Mouse (Mus musculus) hindbrain, embryonic 13.5 days (tissue): Measurements from ENCODE around the gene Terf2ip. TPM values are rescaled to one million over a fixed set of nuclear protein-coding genes. Genes with fewer than 3 reads are reported as not detected.

Source experiments
- ATAC-seq: fragments of 200-750 bp; cut with Nextera tagmentation; 2 replicates; pipeline ENCODE4 v1.8.0; 2017; ENCODE audit warnings: moderate TSS enrichment; ENCODE audit not compliant: low FRiP score
- H3K27ac ChIP-seq: fragments of 300-500 bp; sonication (generic); 2 replicates; pipeline ENCODE4 v1.5.1; 2015; ENCODE audit warnings: inconsistent platforms, mild to moderate bottlenecking, moderate library complexity
- H3K27me3 ChIP-seq: fragments of 300-500 bp; sonication (generic); 2 replicates; pipeline ENCODE4 v1.6.1; 2015; ENCODE audit warnings: mild to moderate bottlenecking, inconsistent platforms
- H3K36me3 ChIP-seq: fragments of 300-500 bp; sonication (generic); 2 replicates; pipeline ENCODE4 v1.6.1; 2015; ENCODE audit warnings: mild to moderate bottlenecking, inconsistent platforms
- H3K4me1 ChIP-seq: fragments of 300-500 bp; sonication (generic); replicated peaks from 2 replicates; pipeline ENCODE4 v1.6.1; 2015; ENCODE audit warnings: inconsistent platforms
- H3K4me2 ChIP-seq: fragments of 300-500 bp; sonication (generic); 2 replicates; pipeline ENCODE4 v1.6.1; 2015; ENCODE audit warnings: inconsistent platforms, mild to moderate bottlenecking, moderate library complexity
- H3K4me3 ChIP-seq: fragments of 300-500 bp; sonication (generic); 2 replicates; pipeline ENCODE4 v1.5.1; 2015; ENCODE audit warnings: mild to moderate bottlenecking, inconsistent platforms
- H3K9ac ChIP-seq: fragments of 300-500 bp; sonication (generic); 2 replicates; pipeline ENCODE4 v1.6.1; 2015; ENCODE audit warnings: mild to moderate bottlenecking, inconsistent platforms
- H3K9me3 ChIP-seq: fragments of 300-500 bp; sonication (generic); 2 replicates; pipeline ENCODE4 v1.6.1; 2016; ENCODE audit warnings: inconsistent platforms
- WGBS: fragments of 180-500 bp; shearing (Covaris S2); methylation state at CpG from one replicate; pipeline ENCODE4 v1.1.7; 2015; 5-methylcytosine and 5-hydroxymethylcytosine counted together
- polyA plus RNA-seq: library from polyadenylated mRNA; unstranded; fragments of >200 nt; fragmentation: Nextera tagmentation; extraction: Ambion mirVana; gene quantifications from 2 replicates; pipeline ENCODE4 v1.2.1, GENCODE M21; 2015

Terf2ip gene
- 56.4 and 58.0 TPM in 2 replicates for polyA plus RNA-seq

GRCm38 (mm10) chr8:112010997-112011815 lies at the start of gene Terf2ip, which contains the start of gene Kars:
Gene Terf2ip (plus strand): TSS chr8:112011398.
Gene Kars (minus strand): TSS chr8:112011323.
- Histone ChIP-seq H3K9ac (peak within 1 kb of the TSS; percentile 97), H3K4me2 (peak within 1 kb of the TSS; percentile 83), H3K4me1 (peaks cover 29% of the 10 kb centered on the region), H3K36me3 (peaks cover 6% of the 10 kb centered on the region), H3K27me3 (no peaks in the 10 kb centered on the region), H3K27ac (peak within 1 kb of the TSS; percentile 89), H3K9me3 (no peaks in the 10 kb centered on the region), H3K4me3 (peak within 1 kb of the TSS; percentile 96)
- ATAC-seq, result peak; percentile 93
- WGBS, result under 1% methylated on average over 61 of the region's 61 CpGs

DNA sequence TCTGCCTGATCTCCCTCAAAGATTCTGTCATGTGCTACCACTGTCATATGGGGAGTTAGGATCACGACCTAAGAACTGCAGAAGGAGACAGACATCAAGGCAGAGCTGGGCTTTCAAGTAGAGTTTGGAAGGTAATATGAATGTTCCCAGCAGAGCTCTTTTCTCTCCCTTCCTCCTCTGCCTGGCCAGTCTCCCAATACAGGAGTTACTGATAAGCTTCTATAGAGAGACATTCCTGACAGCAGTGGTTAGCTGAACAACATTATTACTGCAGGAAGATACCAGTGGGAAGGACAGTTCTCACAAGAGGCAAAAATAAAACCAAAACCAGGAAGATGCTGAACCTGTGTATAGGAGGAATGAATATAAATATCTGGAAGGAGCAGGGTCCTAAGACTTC lies 48.6 kb upstream of the Terf2ip start:
- Histone ChIP-seq H3K36me3 (peaks cover 23% of the 10 kb centered on the region), H3K9ac (no peak overlapping the region), H3K27me3 (no peaks in the 10 kb centered on the region), H3K4me3 (no peak overlapping the region), H3K9me3 (no peaks in the 10 kb centered on the region), H3K27ac (no peak overlapping the region), H3K4me2 (no peak overlapping the region), H3K4me1 (peaks cover 2% of the 10 kb centered on the region; the same call in 1 of the 2 replicates)
- 89% methylated on average over 1 of the region's 1 CpGs for WGBS
- no peak for ATAC-seq

- H3K4me2 ChIP-seq, result no peak overlapping the region
- peaks cover 25% of the 10 kb centered on the region for H3K36me3 ChIP-seq
- 66% methylated on average over 10 of the region's 10 CpGs for WGBS
- peaks cover 2% of the 10 kb centered on the region; the same call in 1 of the 2 replicates for H3K4me1 ChIP-seq
- H3K27ac ChIP-seq, result no peak overlapping the region
- no peaks in the 10 kb centered on the region for H3K9me3 ChIP-seq
- no peak overlapping the region for H3K4me3 ChIP-seq
- ATAC-seq, result no peak
- H3K27me3 ChIP-seq, result no peaks in the 10 kb centered on the region
- H3K9ac ChIP-seq, result no peak overlapping the region
Observed at GRCm38 (mm10) chr8:111963091-111963490, 48.1 kb upstream of the Terf2ip start.

- Histone ChIP-seq H3K27me3 (no peaks in the 10 kb centered on the region), H3K9me3 (no peaks in the 10 kb centered on the region), H3K36me3 (peaks cover 23% of the 10 kb centered on the region), H3K4me1 (peaks cover 2% of the 10 kb centered on the region; the same call in 1 of the 2 replicates), H3K9ac (no peak overlapping the region), H3K4me2 (no peak overlapping the region), H3K4me3 (no peak overlapping the region), H3K27ac (no peak overlapping the region)
- no peak for ATAC-seq
- 74% methylated on average over 4 of the region's 4 CpGs for WGBS
Observed at GRCm38 (mm10) chr8:111963546-111963945, 47.7 kb upstream of the Terf2ip start.

DNA sequence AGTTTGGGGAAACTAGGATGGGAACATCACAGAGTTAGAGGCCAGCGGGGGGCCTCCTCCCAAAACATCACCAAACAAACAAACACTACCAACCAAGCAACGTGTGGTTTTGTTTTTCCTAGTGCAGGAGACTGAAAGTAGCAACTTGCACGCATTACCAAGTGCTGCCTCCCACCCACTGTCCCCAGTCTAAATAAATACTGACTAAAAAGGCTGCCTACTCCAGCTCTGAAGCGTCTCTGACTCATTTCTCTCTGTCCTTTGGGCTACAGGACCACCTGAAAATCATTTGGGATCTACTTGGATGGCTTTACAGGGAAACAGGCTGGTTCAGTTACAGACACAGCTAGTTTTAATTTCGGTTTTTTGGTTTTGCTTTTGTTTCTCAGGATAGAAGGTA lies 46.8 kb upstream of the Terf2ip start:
- Histone ChIP-seq H3K27me3 (no peaks in the 10 kb centered on the region), H3K4me3 (no peak overlapping the region), H3K9ac (no peak overlapping the region), H3K4me2 (no peak overlapping the region), H3K27ac (no peak overlapping the region), H3K4me1 (peaks cover 2% of the 10 kb centered on the region; the same call in 1 of the 2 replicates), H3K9me3 (no peaks in the 10 kb centered on the region), H3K36me3 (peaks cover 20% of the 10 kb centered on the region)
- no peak for ATAC-seq
- 71% methylated on average over 5 of the region's 5 CpGs for WGBS

- H3K27me3 ChIP-seq, result no peaks in the 10 kb centered on the region
Observed at GRCm38 (mm10) chr8:111964849-111965561, 46.2 kb upstream of the Terf2ip start.

GRCm38 (mm10) chr8:111967246-111967870 lies 43.8 kb upstream of the Terf2ip start:
- Histone ChIP-seq H3K4me1 (peaks cover 2% of the 10 kb centered on the region; the same call in 1 of the 2 replicates), H3K9me3 (no peaks in the 10 kb centered on the region), H3K9ac (no peak overlapping the region), H3K36me3 (peaks cover 29% of the 10 kb centered on the region), H3K27me3 (no peaks in the 10 kb centered on the region), H3K27ac (no peak overlapping the region), H3K4me2 (no peak overlapping the region), H3K4me3 (no peak overlapping the region)
- ATAC-seq, result no peak
- WGBS, result 87% methylated on average over 5 of the region's 5 CpGs

More at GRCm38 (mm10) chr8:111964849-111965561, 46.2 kb upstream of the Terf2ip start:
- Histone ChIP-seq H3K4me3 (no peak overlapping the region), H3K4me2 (no peak overlapping the region), H3K9ac (no peak overlapping the region), H3K4me1 (peaks cover 2% of the 10 kb centered on the region; the same call in 1 of the 2 replicates), H3K9me3 (no peaks in the 10 kb centered on the region), H3K36me3 (peaks cover 20% of the 10 kb centered on the region), H3K27ac (no peak overlapping the region)
- 74% methylated on average over 7 of the region's 7 CpGs for WGBS
- ATAC-seq, result no peak

- 90% methylated on average over 10 of the region's 10 CpGs for WGBS
- Histone ChIP-seq H3K4me2 (no peak overlapping the region), H3K4me3 (no peak overlapping the region), H3K9ac (no peak overlapping the region), H3K36me3 (peaks cover 32% of the 10 kb centered on the region), H3K27ac (no peak overlapping the region), H3K27me3 (no peaks in the 10 kb centered on the region), H3K4me1 (no peaks in the 10 kb centered on the region), H3K9me3 (no peaks in the 10 kb centered on the region)
- ATAC-seq, result no peak
Observed at GRCm38 (mm10) chr8:111968541-111968940, 42.7 kb upstream of the Terf2ip start.

DNA sequence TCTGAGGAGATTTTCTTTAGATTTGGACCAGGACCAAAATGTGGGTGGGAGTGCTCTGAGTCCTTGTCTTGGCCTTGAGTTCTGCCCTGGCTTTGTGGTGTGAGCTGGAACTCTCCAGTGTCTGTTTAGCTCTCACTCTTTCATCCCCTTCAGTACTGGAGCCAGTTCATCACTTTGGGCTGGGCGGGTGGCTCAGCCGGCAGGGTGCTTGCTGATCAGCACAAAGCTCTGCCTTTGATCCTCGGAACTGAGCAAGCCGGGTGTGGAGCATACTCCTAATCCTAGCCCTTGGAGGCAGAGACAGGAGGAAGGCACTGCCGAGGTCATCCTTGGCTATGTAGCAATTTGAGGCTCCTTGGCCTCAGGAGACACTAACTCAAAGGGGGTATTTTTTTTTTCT lies 42.2 kb upstream of the Terf2ip start:
- Histone ChIP-seq H3K4me1 (no peaks in the 10 kb centered on the region), H3K9ac (no peak overlapping the region), H3K4me3 (no peak overlapping the region), H3K27ac (no peak overlapping the region), H3K36me3 (peaks cover 34% of the 10 kb centered on the region), H3K4me2 (no peak overlapping the region), H3K9me3 (no peaks in the 10 kb centered on the region), H3K27me3 (no peaks in the 10 kb centered on the region)
- ATAC-seq, result no peak
- 48% methylated on average over 5 of the region's 5 CpGs for WGBS

- ATAC-seq, result no peak
- Histone ChIP-seq H3K4me2 (no peak overlapping the region), H3K36me3 (peaks cover 60% of the 10 kb centered on the region), H3K9me3 (no peaks in the 10 kb centered on the region), H3K4me1 (no peaks in the 10 kb centered on the region), H3K4me3 (no peak overlapping the region), H3K9ac (no peak overlapping the region), H3K27ac (no peak overlapping the region), H3K27me3 (no peaks in the 10 kb centered on the region)
- 98% methylated on average over 12 of the region's 12 CpGs for WGBS
Observed at GRCm38 (mm10) chr8:111974138-111974537, 37.1 kb upstream of the Terf2ip start.

- 93% methylated on average over 2 of the region's 2 CpGs for whole genome bisulfite sequencing
- H3K27me3 ChIP-seq, result no peaks in the 10 kb centered on the region
- peaks cover 60% of the 10 kb centered on the region for H3K36me3 ChIP-seq
Observed at GRCm38 (mm10) chr8:111975706-111976105, 35.5 kb upstream of the Terf2ip start.

GRCm38 (mm10) chr8:111976326-111976725 lies 34.9 kb upstream of the Terf2ip start:
- no peak overlapping the region for H3K4me2 ChIP-seq
- H3K27ac ChIP-seq, result no peak overlapping the region
- 90% methylated on average over 2 of the region's 2 CpGs for WGBS
- H3K9ac ChIP-seq, result no peak overlapping the region
- H3K36me3 ChIP-seq, result peaks cover 56% of the 10 kb centered on the region
- H3K4me1 ChIP-seq, result no peaks in the 10 kb centered on the region
- H3K27me3 ChIP-seq, result no peaks in the 10 kb centered on the region
- no peak for ATAC-seq
- no peak overlapping the region for H3K4me3 ChIP-seq
- H3K9me3 ChIP-seq, result no peaks in the 10 kb centered on the region

More at GRCm38 (mm10) chr8:111975706-111976105, 35.5 kb upstream of the Terf2ip start:
- H3K27ac ChIP-seq, result no peak overlapping the region
- ATAC-seq, result no peak
- H3K4me1 ChIP-seq, result no peaks in the 10 kb centered on the region
- H3K9me3 ChIP-seq, result no peaks in the 10 kb centered on the region
- no peak overlapping the region for H3K9ac ChIP-seq
- no peak overlapping the region for H3K4me3 ChIP-seq
- H3K4me2 ChIP-seq, result no peak overlapping the region
